Mouse (Mus musculus) liver, embryonic 11.5 days (tissue): Measurements from ENCODE around the gene Ccdc85c. TPM values are rescaled to one million over a fixed set of nuclear protein-coding genes. Genes with fewer than 3 reads are reported as not detected.

Experiments used
- ATAC-seq: fragments of 200-750 bp; cut with Nextera tagmentation; replicated peaks from 2 replicates; pipeline ENCODE4 v1.8.0; 2017; ENCODE audit warnings: moderate number of reproducible peaks, mild to moderate bottlenecking, moderate TSS enrichment, moderate library complexity; ENCODE audit not compliant: low FRiP score
- DNase-seq: peaks from one replicate; pipeline ENCODE4 v3.0.0-alpha.2; 2017; ENCODE audit warnings: low spot score
- H3K27ac ChIP-seq: fragments of 300-500 bp; sonication (generic); 2 replicates; pipeline ENCODE4 v1.5.1; 2014; ENCODE audit warnings: mild to moderate bottlenecking, low read depth, low read length, control low read depth
- H3K27me3 ChIP-seq: fragments of 300-500 bp; sonication (generic); replicated peaks from 2 replicates; pipeline ENCODE4 v1.6.1; 2014; ENCODE audit warnings: low read length, mixed read lengths; ENCODE audit not compliant: control insufficient read depth, insufficient read depth
- H3K36me3 ChIP-seq: fragments of 300-500 bp; sonication (generic); 2 replicates; pipeline ENCODE4 v1.6.1; 2014; ENCODE audit warnings: mild to moderate bottlenecking, low read length, moderate library complexity, mixed read lengths; ENCODE audit not compliant: control insufficient read depth, insufficient read depth
- H3K4me1 ChIP-seq: fragments of 300-500 bp; sonication (generic); replicated peaks from 2 replicates; pipeline ENCODE4 v1.6.1; 2014; ENCODE audit warnings: low read length, mixed read lengths; ENCODE audit not compliant: control insufficient read depth, insufficient read depth
- H3K4me2 ChIP-seq: fragments of 300-500 bp; sonication (generic); 2 replicates; pipeline ENCODE4 v1.6.1; 2014; ENCODE audit warnings: mild to moderate bottlenecking, control low read depth, moderate library complexity
- H3K4me3 ChIP-seq: fragments of 300-500 bp; sonication (generic); 2 replicates; pipeline ENCODE4 v1.5.1; 2014; ENCODE audit warnings: low read depth, low read length, control low read depth
- H3K9ac ChIP-seq: fragments of 300-500 bp; sonication (generic); 2 replicates; pipeline ENCODE4 v1.6.1; 2014; ENCODE audit warnings: low read depth, low read length, control low read depth
- H3K9me3 ChIP-seq: fragments of 300-500 bp; sonication (generic); 2 replicates; pipeline ENCODE4 v1.6.1; 2016; ENCODE audit warnings: low read length, inconsistent platforms, mixed read lengths; ENCODE audit not compliant: control insufficient read depth
- WGBS: fragments of 180-500 bp; shearing (Covaris S2); extraction: QIAGEN DNeasy Blood & Tissue Kit; methylation state at CpG from one replicate; pipeline ENCODE4 v1.1.7; 2014; 5-methylcytosine and 5-hydroxymethylcytosine counted together
- polyA plus RNA-seq: library from polyadenylated mRNA; unstranded; fragments of >200 nt; fragmentation: Nextera tagmentation; extraction: Ambion mirVana; gene quantifications from 2 replicates; pipeline ENCODE4 v1.2.1, GENCODE M21; 2014

Ccdc85c gene
- polyA plus RNA-seq, 1 experiment from 2014 or later: 7.4 TPM

GRCm38 (mm10) chr12:108305172-108305571 is 29.9 kb upstream of the Ccdc85c start:
- Histone ChIP-seq H3K4me2 (no peak overlapping the region), H3K27me3 (peaks cover 44% of the 10 kb centered on the region), H3K9ac (no peak overlapping the region), H3K4me1 (no peaks in the 10 kb centered on the region; the same call in 1 of the 2 replicates), H3K4me3 (no peak overlapping the region), H3K27ac (no peak overlapping the region), H3K9me3 (no peaks in the 10 kb centered on the region), H3K36me3 (no peaks in the 10 kb centered on the region)
- 59% methylated on average over 8 of the region's 8 CpGs for WGBS
- no peak for ATAC-seq
- no peak for DNase-seq

- Histone ChIP-seq H3K9me3 (no peaks in the 10 kb centered on the region), H3K4me3 (no peak overlapping the region), H3K27ac (no peak overlapping the region), H3K9ac (no peak overlapping the region), H3K4me2 (no peak overlapping the region), H3K36me3 (no peaks in the 10 kb centered on the region), H3K27me3 (peaks cover 44% of the 10 kb centered on the region), H3K4me1 (no peaks in the 10 kb centered on the region; the same call in 1 of the 2 replicates)
- ATAC-seq: no peak
- no peak for DNase-seq
- 55% methylated on average over 6 of the region's 6 CpGs for WGBS
These were observed 28.6 kb upstream of the Ccdc85c start for GRCm38 (mm10) chr12:108303778-108304365.

GRCm38 (mm10) chr12:108301006-108301405 is 25.8 kb upstream of the Ccdc85c start:
- Histone ChIP-seq H3K9ac (no peak overlapping the region), H3K27ac (no peak overlapping the region), H3K36me3 (no peaks in the 10 kb centered on the region), H3K4me2 (no peak overlapping the region), H3K4me3 (no peak overlapping the region), H3K9me3 (no peaks in the 10 kb centered on the region), H3K27me3 (peaks cover 21% of the 10 kb centered on the region), H3K4me1 (no peaks in the 10 kb centered on the region; the same call in 1 of the 2 replicates)
- ATAC-seq (no peak), DNase-seq (no peak)
- 80% methylated on average over 6 of the region's 6 CpGs for WGBS

- Histone ChIP-seq H3K27me3 (no peaks in the 10 kb centered on the region), H3K9ac (no peak overlapping the region), H3K4me1 (peaks cover 3% of the 10 kb centered on the region; the same call in 1 of the 2 replicates), H3K9me3 (no peaks in the 10 kb centered on the region), H3K27ac (no peak overlapping the region), H3K4me3 (no peak overlapping the region), H3K36me3 (no peaks in the 10 kb centered on the region), H3K4me2 (no peak overlapping the region)
- DNase-seq (no peak), ATAC-seq (no peak)
- WGBS: 70% methylated on average over 6 of the region's 6 CpGs
These were observed 21.8 kb upstream of the Ccdc85c start for GRCm38 (mm10) chr12:108297033-108297432.

GRCm38 (mm10) chr12:108294620-108295019 is 19.4 kb upstream of the Ccdc85c start:
- no peaks in the 10 kb centered on the region for H3K27me3 ChIP-seq
- WGBS: 67% methylated on average over 3 of the region's 3 CpGs
- no peak overlapping the region for H3K4me3 ChIP-seq
- no peak overlapping the region for H3K4me2 ChIP-seq
- H3K27ac ChIP-seq: no peak overlapping the region
- DNase-seq: no peak
- no peak overlapping the region for H3K9ac ChIP-seq
- no peak for ATAC-seq
- H3K9me3 ChIP-seq: no peaks in the 10 kb centered on the region
- H3K36me3 ChIP-seq: no peaks in the 10 kb centered on the region
- H3K4me1 ChIP-seq: peaks cover 3% of the 10 kb centered on the region; the same call in 1 of the 2 replicates

GRCm38 (mm10) chr12:108292957-108293356 is 17.7 kb upstream of the Ccdc85c start:
- Histone ChIP-seq H3K4me1 (peaks cover 3% of the 10 kb centered on the region; the same call in 1 of the 2 replicates), H3K9me3 (no peaks in the 10 kb centered on the region), H3K36me3 (no peaks in the 10 kb centered on the region), H3K27ac (no peak overlapping the region), H3K27me3 (no peaks in the 10 kb centered on the region), H3K9ac (no peak overlapping the region), H3K4me3 (no peak overlapping the region), H3K4me2 (peak overlapping the region; percentile 50)
- ATAC-seq: peak; percentile 70
- DNase-seq: no peak
- WGBS: 2% methylated on average over 8 of the region's 8 CpGs

- H3K27ac ChIP-seq: no peak overlapping the region
- no peak for DNase-seq
- no peaks in the 10 kb centered on the region for H3K9me3 ChIP-seq
- no peak overlapping the region for H3K9ac ChIP-seq
- peak overlapping the region; percentile 50 for H3K4me2 ChIP-seq
- peaks cover 3% of the 10 kb centered on the region; the same call in 1 of the 2 replicates for H3K4me1 ChIP-seq
- no peak overlapping the region for H3K4me3 ChIP-seq
- peak; percentile 68 for ATAC-seq
- 7% methylated on average over 9 of the region's 9 CpGs for WGBS
- H3K36me3 ChIP-seq: no peaks in the 10 kb centered on the region
- H3K27me3 ChIP-seq: no peaks in the 10 kb centered on the region
These were observed 17.2 kb upstream of the Ccdc85c start for GRCm38 (mm10) chr12:108292419-108292818.

- Histone ChIP-seq H3K4me2 (no peak overlapping the region), H3K9me3 (no peaks in the 10 kb centered on the region)
- WGBS: 77% methylated on average over 19 of the region's 19 CpGs
These were observed 13.1 kb upstream of the Ccdc85c start for GRCm38 (mm10) chr12:108288127-108288880.

GRCm38 (mm10) chr12:108287011-108287410 is 11.8 kb upstream of the Ccdc85c start:
- ATAC-seq: no peak

More at GRCm38 (mm10) chr12:108288127-108288880, 13.1 kb upstream of the Ccdc85c start:
- ATAC-seq (no peak), DNase-seq (no peak)
- no peaks in the 10 kb centered on the region for H3K27me3 ChIP-seq
- peaks cover 11% of the 10 kb centered on the region for H3K4me1 ChIP-seq
- no peaks in the 10 kb centered on the region for H3K36me3 ChIP-seq
- H3K4me3 ChIP-seq: no peak overlapping the region
- H3K27ac ChIP-seq: no peak overlapping the region
- H3K9ac ChIP-seq: no peak overlapping the region

More at GRCm38 (mm10) chr12:108287011-108287410, 11.8 kb upstream of the Ccdc85c start:
- DNase-seq: no peak
- H3K27ac ChIP-seq: no peak overlapping the region
- no peaks in the 10 kb centered on the region for H3K36me3 ChIP-seq
- H3K27me3 ChIP-seq: no peaks in the 10 kb centered on the region
- H3K4me2 ChIP-seq: no peak overlapping the region
- H3K9me3 ChIP-seq: no peaks in the 10 kb centered on the region
- peaks cover 8% of the 10 kb centered on the region for H3K4me1 ChIP-seq
- no peak overlapping the region for H3K4me3 ChIP-seq
- H3K9ac ChIP-seq: no peak overlapping the region
- WGBS: 91% methylated on average over 8 of the region's 8 CpGs
